Mouse (Mus musculus) spleen, adult 2 months (tissue): ENCODE data around the gene Lrrc8a.

Experiments used
- CTCF ChIP-seq: fragments of 200-500 bp; IDR thresholded peaks from 2 replicates; pipeline ENCODE4 v1.5.1; 2011; ENCODE audit warnings: mild to moderate bottlenecking, inconsistent platforms; ENCODE audit not compliant: insufficient read depth, insufficient read length, insufficient replicate concordance; ENCODE audit errors: extremely low read depth
- POLR2A ChIP-seq: fragments of 200-500 bp; IDR thresholded peaks from 2 replicates; pipeline ENCODE4 v1.6.1; 2011; ENCODE audit warnings: low read depth, low read length, inconsistent platforms

GRCm38 (mm10) chr2:30237199-30237880, at the start of gene Lrrc8a:
- TF ChIP-seq CTCF (peak; percentile 20; the same call in 1 of the 2 replicates), POLR2A (peak; percentile 9)
